Mouse (Mus musculus) midbrain, embryonic 14.5 days (tissue): Measurements from ENCODE around the gene Rnh1. TPM values are rescaled to one million over a fixed set of nuclear protein-coding genes. Genes with fewer than 3 reads are reported as not detected.

Experiments
- ATAC-seq: fragments of 200-750 bp; cut with Nextera tagmentation; 2 replicates; pipeline ENCODE4 v1.8.0; 2017; ENCODE audit warnings: moderate number of reproducible peaks, moderate library complexity; ENCODE audit not compliant: low FRiP score, low TSS enrichment
- DNase-seq: peaks from one replicate; pipeline ENCODE4 v3.0.0-alpha.2; 2015
- H3K27ac ChIP-seq: fragments of 300-500 bp; sonication (generic); replicated peaks from 2 replicates; pipeline ENCODE4 v1.5.1; 2014; ENCODE audit warnings: mild to moderate bottlenecking, low read depth, low read length, moderate library complexity
- H3K27me3 ChIP-seq: fragments of 300-500 bp; sonication (generic); 2 replicates; pipeline ENCODE4 v1.6.1; 2014; ENCODE audit warnings: low read length, control low read depth, mixed read lengths; ENCODE audit not compliant: control insufficient read depth, insufficient read depth
- H3K36me3 ChIP-seq: fragments of 300-500 bp; sonication (generic); 2 replicates; pipeline ENCODE4 v1.6.1; 2014; ENCODE audit warnings: low read length, control low read depth; ENCODE audit not compliant: control insufficient read depth, insufficient read depth
- H3K4me1 ChIP-seq: fragments of 300-500 bp; sonication (generic); 2 replicates; pipeline ENCODE4 v1.6.1; 2014; ENCODE audit warnings: mild to moderate bottlenecking, antibody characterized with exemption, low read length, control low read depth; ENCODE audit not compliant: control insufficient read depth, insufficient read depth
- H3K4me2 ChIP-seq: fragments of 300-500 bp; sonication (generic); 2 replicates; pipeline ENCODE4 v1.6.1; 2014; ENCODE audit warnings: mild to moderate bottlenecking, low read length, moderate library complexity
- H3K4me3 ChIP-seq: fragments of 300-500 bp; sonication (generic); replicated peaks from 2 replicates; pipeline ENCODE4 v1.5.1; 2014; ENCODE audit warnings: low read depth, low read length
- H3K9ac ChIP-seq: fragments of 300-500 bp; sonication (generic); replicated peaks from 2 replicates; pipeline ENCODE4 v1.6.1; 2014; ENCODE audit warnings: mild to moderate bottlenecking, low read length, moderate library complexity
- H3K9me3 ChIP-seq: fragments of 300-500 bp; sonication (generic); 2 replicates; pipeline ENCODE4 v1.6.1; 2016; ENCODE audit warnings: low read length, control low read depth, mixed read lengths; ENCODE audit not compliant: control insufficient read depth
- WGBS: fragments of 180-500 bp; shearing (Covaris S2); extraction: QIAGEN DNeasy Blood & Tissue Kit; methylation state at CpG from one replicate; pipeline ENCODE4 v1.1.7; 2014; 5-methylcytosine and 5-hydroxymethylcytosine counted together
- polyA plus RNA-seq: library from polyadenylated mRNA; unstranded; fragments of >200 nt; fragmentation: Nextera tagmentation; extraction: Ambion mirVana; gene quantifications from 2 replicates; pipeline ENCODE4 v1.2.1, GENCODE M21; 2014

The Rnh1 gene
- polyA plus RNA-seq, 1 experiment from 2014 or later = 39.3 TPM

- peak; percentile 15 for DNase-seq
These were observed 4.6 kb downstream of the Rnh1 start for GRCm38 (mm10) chr7:141167901-141168517.

GRCm38 (mm10) chr7:141164850-141165249 is 7.8 kb downstream of the Rnh1 start:
- 90% methylated on average over 6 of the region's 6 CpGs for WGBS
- H3K4me1 ChIP-seq = peaks cover 8% of the 10 kb centered on the region
- no peak overlapping the region for H3K27ac ChIP-seq
- no peak overlapping the region for H3K9ac ChIP-seq
- H3K9me3 ChIP-seq = no peaks in the 10 kb centered on the region
- DNase-seq (no peak), ATAC-seq (no peak)
- no peak overlapping the region for H3K4me2 ChIP-seq
- H3K36me3 ChIP-seq = peaks cover 45% of the 10 kb centered on the region
- no peaks in the 10 kb centered on the region for H3K27me3 ChIP-seq
- H3K4me3 ChIP-seq = no peak overlapping the region

More at GRCm38 (mm10) chr7:141167901-141168517, 4.6 kb downstream of the Rnh1 start:
- H3K36me3 ChIP-seq = peaks cover 16% of the 10 kb centered on the region
- no peaks in the 10 kb centered on the region for H3K9me3 ChIP-seq
- H3K9ac ChIP-seq = peak overlapping the region; percentile 36; the same call in 1 of the 2 replicates
- 17% methylated on average over 7 of the region's 7 CpGs for WGBS
- H3K4me1 ChIP-seq = peaks cover 15% of the 10 kb centered on the region
- no peaks in the 10 kb centered on the region for H3K27me3 ChIP-seq
- H3K4me2 ChIP-seq = peak overlapping the region; percentile 47
- no peak overlapping the region for H3K27ac ChIP-seq
- ATAC-seq = no peak
- peak overlapping the region; percentile 17 for H3K4me3 ChIP-seq

GRCm38 (mm10) chr7:141164397-141164796 is 8.3 kb downstream of the Rnh1 start:
- H3K4me1 ChIP-seq = peaks cover 8% of the 10 kb centered on the region
- H3K27ac ChIP-seq = no peak overlapping the region
- no peak for DNase-seq
- no peak for ATAC-seq
- no peaks in the 10 kb centered on the region for H3K9me3 ChIP-seq
- WGBS = 91% methylated on average over 7 of the region's 7 CpGs
- H3K27me3 ChIP-seq = no peaks in the 10 kb centered on the region
- H3K9ac ChIP-seq = no peak overlapping the region
- no peak overlapping the region for H3K4me3 ChIP-seq
- H3K36me3 ChIP-seq = peaks cover 48% of the 10 kb centered on the region
- no peak overlapping the region for H3K4me2 ChIP-seq

- Histone ChIP-seq H3K27ac (no peak overlapping the region), H3K4me1 (no peaks in the 10 kb centered on the region), H3K36me3 (peaks cover 59% of the 10 kb centered on the region), H3K4me3 (no peak overlapping the region), H3K9me3 (no peaks in the 10 kb centered on the region), H3K4me2 (no peak overlapping the region), H3K27me3 (no peaks in the 10 kb centered on the region), H3K9ac (no peak overlapping the region)
- no peak for ATAC-seq
- no peak for DNase-seq
- 92% methylated on average over 9 of the region's 9 CpGs for WGBS
These were observed 17.3 kb downstream of the Rnh1 start for GRCm38 (mm10) chr7:141155362-141155761.

GRCm38 (mm10) chr7:141148639-141149038 is 24.0 kb downstream of the Rnh1 start:
- Histone ChIP-seq H3K9me3 (no peaks in the 10 kb centered on the region), H3K4me1 (no peaks in the 10 kb centered on the region), H3K4me3 (no peak overlapping the region), H3K9ac (no peak overlapping the region), H3K36me3 (peaks cover 48% of the 10 kb centered on the region), H3K4me2 (no peak overlapping the region), H3K27ac (no peak overlapping the region), H3K27me3 (no peaks in the 10 kb centered on the region)
- ATAC-seq (no peak), DNase-seq (no peak)
- 82% methylated on average over 4 of the region's 4 CpGs for WGBS

GRCm38 (mm10) chr7:141147044-141147443 is 25.6 kb downstream of the Rnh1 start:
- no peaks in the 10 kb centered on the region for H3K4me1 ChIP-seq
- no peak overlapping the region for H3K9ac ChIP-seq
- H3K36me3 ChIP-seq = peaks cover 39% of the 10 kb centered on the region
- no peak for ATAC-seq
- 80% methylated on average over 6 of the region's 6 CpGs for WGBS
- H3K9me3 ChIP-seq = no peaks in the 10 kb centered on the region
- no peak overlapping the region for H3K27ac ChIP-seq
- no peak overlapping the region for H3K4me3 ChIP-seq
- H3K4me2 ChIP-seq = no peak overlapping the region
- H3K27me3 ChIP-seq = no peaks in the 10 kb centered on the region
- no peak for DNase-seq

- H3K36me3 ChIP-seq = peaks cover 32% of the 10 kb centered on the region
- 96% methylated on average over 12 of the region's 12 CpGs for WGBS
- no peaks in the 10 kb centered on the region for H3K9me3 ChIP-seq
- no peak overlapping the region for H3K27ac ChIP-seq
- H3K4me2 ChIP-seq = no peak overlapping the region
- no peaks in the 10 kb centered on the region for H3K4me1 ChIP-seq
- H3K27me3 ChIP-seq = no peaks in the 10 kb centered on the region
- no peak overlapping the region for H3K4me3 ChIP-seq
- DNase-seq (no peak), ATAC-seq (no peak)
- no peak overlapping the region for H3K9ac ChIP-seq
These were observed 26.5 kb downstream of the Rnh1 start for GRCm38 (mm10) chr7:141146043-141146595.

GRCm38 (mm10) chr7:141145403-141145802 is 27.3 kb downstream of the Rnh1 start:
- 77% methylated on average over 1 of the region's 1 CpGs for WGBS
- H3K4me3 ChIP-seq = no peak overlapping the region
- no peak for ATAC-seq
- no peaks in the 10 kb centered on the region for H3K4me1 ChIP-seq
- H3K27ac ChIP-seq = no peak overlapping the region
- no peak for DNase-seq
- H3K4me2 ChIP-seq = no peak overlapping the region
- H3K9me3 ChIP-seq = no peaks in the 10 kb centered on the region
- H3K9ac ChIP-seq = no peak overlapping the region
- H3K27me3 ChIP-seq = no peaks in the 10 kb centered on the region
- H3K36me3 ChIP-seq = peaks cover 32% of the 10 kb centered on the region

- H3K27ac ChIP-seq = no peak overlapping the region
- no peaks in the 10 kb centered on the region for H3K27me3 ChIP-seq
- H3K36me3 ChIP-seq = peaks cover 32% of the 10 kb centered on the region
- H3K9me3 ChIP-seq = no peaks in the 10 kb centered on the region
- ATAC-seq = no peak
- no peak overlapping the region for H3K4me3 ChIP-seq
- no peaks in the 10 kb centered on the region for H3K4me1 ChIP-seq
- no peak for DNase-seq
- WGBS = 92% methylated on average over 3 of the region's 3 CpGs
- H3K9ac ChIP-seq = no peak overlapping the region
- no peak overlapping the region for H3K4me2 ChIP-seq
These were observed 28.0 kb downstream of the Rnh1 start for GRCm38 (mm10) chr7:141144650-141145049.
